Mouse (Mus musculus) midbrain, embryonic 13.5 days (tissue): Measurements from ENCODE around the gene Cables2. TPM values are rescaled to one million over a fixed set of nuclear protein-coding genes. Genes with fewer than 3 reads are reported as not detected.

ENCODE experiments used
- ATAC-seq: fragments of 200-750 bp; cut with Nextera tagmentation; 2 replicates; pipeline ENCODE4 v1.8.0; 2017; ENCODE audit warnings: mild to moderate bottlenecking, moderate TSS enrichment, moderate library complexity
- H3K27ac ChIP-seq: fragments of 300-500 bp; sonication (generic); 2 replicates; pipeline ENCODE4 v1.5.1; 2015; ENCODE audit warnings: inconsistent platforms, mild to moderate bottlenecking, moderate library complexity
- H3K27me3 ChIP-seq: fragments of 300-500 bp; sonication (generic); 2 replicates; pipeline ENCODE4 v1.6.1; 2015; ENCODE audit warnings: mild to moderate bottlenecking, inconsistent platforms
- H3K36me3 ChIP-seq: fragments of 300-500 bp; sonication (generic); 2 replicates; pipeline ENCODE4 v1.6.1; 2015; ENCODE audit warnings: mild to moderate bottlenecking, inconsistent platforms
- H3K4me1 ChIP-seq: fragments of 300-500 bp; sonication (generic); replicated peaks from 2 replicates; pipeline ENCODE4 v1.6.1; 2015; ENCODE audit warnings: inconsistent platforms
- H3K4me2 ChIP-seq: fragments of 300-500 bp; sonication (generic); replicated peaks from 2 replicates; pipeline ENCODE4 v1.6.1; 2015; ENCODE audit warnings: moderate library complexity, mild to moderate bottlenecking, inconsistent platforms
- H3K4me3 ChIP-seq: fragments of 300-500 bp; sonication (generic); replicated peaks from 2 replicates; pipeline ENCODE4 v1.5.1; 2015; ENCODE audit warnings: mild to moderate bottlenecking, inconsistent platforms
- H3K9ac ChIP-seq: fragments of 300-500 bp; sonication (generic); replicated peaks from 2 replicates; pipeline ENCODE4 v1.6.1; 2015; ENCODE audit warnings: mild to moderate bottlenecking, inconsistent platforms
- H3K9me3 ChIP-seq: fragments of 300-500 bp; sonication (generic); 2 replicates; pipeline ENCODE4 v1.6.1; 2016; ENCODE audit warnings: mild to moderate bottlenecking, inconsistent platforms
- WGBS: fragments of 180-500 bp; shearing (Covaris S2); methylation state at CpG from one replicate; pipeline ENCODE4 v1.1.7; 2015; 5-methylcytosine and 5-hydroxymethylcytosine counted together
- polyA plus RNA-seq: library from polyadenylated mRNA; unstranded; fragments of >200 nt; fragmentation: Nextera tagmentation; extraction: Ambion mirVana; gene quantifications from 2 replicates; pipeline ENCODE4 v1.2.1, GENCODE M21; 2015

The Cables2 gene
- polyA plus RNA-seq, 1 experiment from 2014 or later, result 21.6 TPM

DNA sequence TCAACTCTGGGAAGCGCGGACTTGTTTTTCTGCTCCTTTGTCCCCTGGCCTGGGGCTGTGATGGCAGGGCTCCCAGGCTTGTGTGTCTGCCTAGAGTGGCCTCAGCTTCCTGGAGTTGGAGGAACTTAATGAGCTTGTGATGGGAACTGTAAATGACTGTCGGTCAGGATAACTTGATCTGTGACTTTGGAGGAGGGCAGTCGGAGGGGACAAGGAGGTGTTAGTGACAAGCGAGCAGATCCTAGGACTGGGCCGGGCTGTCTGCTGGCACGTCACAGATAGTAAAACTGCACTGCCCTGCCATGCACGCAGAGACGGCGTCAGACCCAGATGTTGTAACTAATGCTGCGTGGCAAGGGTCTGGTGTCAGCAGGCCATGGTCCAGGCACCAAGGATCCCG is 30.2 kb upstream of the Cables2 start:
- ATAC-seq, result no peak
- H3K27me3 ChIP-seq, result no peaks in the 10 kb centered on the region
- 88% methylated on average over 12 of the region's 12 CpGs for WGBS
- no peak overlapping the region for H3K9ac ChIP-seq
- H3K4me3 ChIP-seq, result no peak overlapping the region
- no peaks in the 10 kb centered on the region for H3K4me1 ChIP-seq
- no peaks in the 10 kb centered on the region for H3K9me3 ChIP-seq
- no peak overlapping the region for H3K27ac ChIP-seq
- no peak overlapping the region for H3K4me2 ChIP-seq
- H3K36me3 ChIP-seq, result no peaks in the 10 kb centered on the region

DNA sequence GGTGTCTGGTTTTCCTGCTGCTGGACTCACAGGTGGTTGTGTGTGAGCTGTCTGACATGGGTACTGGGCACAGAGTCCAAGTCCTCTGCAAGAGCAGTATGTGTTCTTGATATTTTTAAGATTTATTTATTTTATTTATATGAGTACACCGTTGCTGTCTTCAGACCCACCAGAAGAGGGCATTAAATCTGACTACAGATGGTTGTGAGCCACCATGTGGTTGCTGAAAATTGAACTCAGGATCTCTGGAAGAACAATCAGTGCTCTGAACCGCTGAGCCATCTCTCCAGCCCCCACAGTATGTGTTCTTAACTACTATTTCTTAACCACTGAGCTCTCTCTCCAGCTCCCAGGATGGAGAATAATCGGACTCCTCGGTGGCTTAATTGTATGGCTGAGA is 28.9 kb upstream of the Cables2 start:
- H3K4me3 ChIP-seq, result no peak overlapping the region
- no peak overlapping the region for H3K9ac ChIP-seq
- no peak overlapping the region for H3K27ac ChIP-seq
- no peaks in the 10 kb centered on the region for H3K27me3 ChIP-seq
- no peaks in the 10 kb centered on the region for H3K36me3 ChIP-seq
- no peak overlapping the region for H3K4me2 ChIP-seq
- no peak for ATAC-seq
- H3K4me1 ChIP-seq, result no peaks in the 10 kb centered on the region
- 72% methylated on average over 4 of the region's 4 CpGs for WGBS
- no peaks in the 10 kb centered on the region for H3K9me3 ChIP-seq

DNA sequence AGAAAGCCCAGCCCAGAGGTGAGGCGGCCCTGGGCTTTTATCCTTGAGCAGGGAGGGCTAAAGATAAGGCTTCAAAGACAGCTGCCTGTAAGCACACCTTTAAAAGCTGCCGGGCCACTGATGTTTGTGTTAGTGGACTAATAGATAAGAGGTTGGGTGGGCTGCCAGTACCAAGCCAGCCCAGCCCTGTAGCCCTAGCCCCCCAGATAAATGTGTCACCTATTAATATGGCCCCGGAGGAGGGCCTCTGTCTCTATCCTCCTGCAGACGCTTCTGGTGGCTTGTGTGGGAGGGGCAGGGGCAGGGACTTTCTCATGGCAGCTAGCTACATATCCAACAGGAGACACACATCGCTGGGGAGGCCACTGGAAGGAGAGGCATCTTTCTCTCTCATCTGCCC is 27.5 kb upstream of the Cables2 start:
- no peak for ATAC-seq
- no peak overlapping the region for H3K4me3 ChIP-seq
- WGBS, result 58% methylated on average over 5 of the region's 5 CpGs
- H3K36me3 ChIP-seq, result no peaks in the 10 kb centered on the region
- H3K9ac ChIP-seq, result no peak overlapping the region
- no peaks in the 10 kb centered on the region for H3K27me3 ChIP-seq
- H3K4me1 ChIP-seq, result no peaks in the 10 kb centered on the region
- H3K27ac ChIP-seq, result no peak overlapping the region
- H3K9me3 ChIP-seq, result no peaks in the 10 kb centered on the region
- H3K4me2 ChIP-seq, result no peak overlapping the region

DNA sequence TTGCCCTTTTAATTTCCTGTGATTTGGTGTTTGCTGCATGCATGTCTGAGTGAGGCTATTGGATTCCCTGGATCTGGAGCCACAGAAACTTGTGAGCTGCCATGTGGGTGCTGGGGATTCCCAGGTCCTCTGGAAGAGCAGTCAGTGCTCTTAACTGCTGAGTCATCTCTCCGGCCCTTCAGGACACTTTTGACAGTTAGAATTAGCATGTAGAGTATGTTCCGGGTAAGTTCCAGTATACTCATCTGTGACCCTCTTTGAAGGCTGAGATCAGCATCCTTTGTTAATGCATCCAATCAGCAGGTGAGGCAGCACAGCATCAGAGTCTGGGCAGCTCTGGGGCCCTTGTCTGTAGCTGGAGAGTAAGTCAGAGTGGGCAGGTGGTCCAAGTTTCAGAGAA is 27.0 kb upstream of the Cables2 start:
- H3K4me2 ChIP-seq, result no peak overlapping the region
- no peaks in the 10 kb centered on the region for H3K4me1 ChIP-seq
- no peaks in the 10 kb centered on the region for H3K36me3 ChIP-seq
- WGBS, result 72% methylated on average over 2 of the region's 2 CpGs
- no peak overlapping the region for H3K9ac ChIP-seq
- ATAC-seq, result no peak
- H3K9me3 ChIP-seq, result no peaks in the 10 kb centered on the region
- H3K27ac ChIP-seq, result no peak overlapping the region
- H3K4me3 ChIP-seq, result no peak overlapping the region
- H3K27me3 ChIP-seq, result no peaks in the 10 kb centered on the region

DNA sequence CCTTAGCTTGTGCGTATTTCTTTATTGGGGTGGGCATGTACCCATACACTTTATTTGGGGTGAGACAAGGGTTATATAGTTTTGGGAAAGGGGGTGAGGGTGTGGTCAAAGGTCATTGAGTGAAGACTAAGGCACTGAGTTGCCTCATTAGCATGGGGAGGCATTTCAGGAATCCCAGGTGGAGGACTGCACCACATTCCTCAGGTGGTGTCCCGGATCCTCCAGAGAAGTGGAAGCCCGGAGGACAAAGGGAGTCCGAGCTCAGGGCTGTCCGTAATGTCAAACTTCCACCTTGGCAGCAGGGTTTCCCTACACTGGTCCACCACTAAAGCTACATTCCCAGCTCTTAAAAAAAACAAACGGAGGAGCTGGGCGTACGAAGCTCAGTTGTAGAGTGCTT is 19.6 kb upstream of the Cables2 start:
- no peak for ATAC-seq
- Histone ChIP-seq H3K4me3 (no peak overlapping the region), H3K4me2 (no peak overlapping the region), H3K27ac (no peak overlapping the region), H3K9me3 (no peaks in the 10 kb centered on the region), H3K9ac (no peak overlapping the region), H3K36me3 (no peaks in the 10 kb centered on the region), H3K27me3 (0 out of 2 replicates have a peak, but pooled peaks cover 6% of the 10 kb centered on the region), H3K4me1 (no peaks in the 10 kb centered on the region)
- 82% methylated on average over 8 of the region's 8 CpGs for WGBS

DNA sequence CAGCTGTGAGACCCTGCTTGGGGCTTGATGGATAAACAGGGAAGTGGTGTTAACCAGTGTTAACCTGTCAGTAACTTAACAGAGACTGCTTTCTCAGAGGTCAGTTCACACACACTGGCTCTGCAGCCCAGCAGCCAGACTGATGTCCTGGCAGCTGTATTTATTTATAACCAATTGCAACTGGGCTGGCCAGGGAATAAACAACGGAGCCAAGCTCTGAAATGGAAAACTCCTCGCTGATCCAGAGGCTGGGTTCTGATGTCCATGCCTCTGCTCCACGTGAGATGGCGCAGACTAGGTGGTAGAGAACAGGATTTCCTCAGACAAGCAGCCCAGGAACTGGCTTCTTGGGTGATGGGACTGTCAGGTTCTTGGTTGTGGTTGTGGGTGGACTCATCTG is 18.7 kb upstream of the Cables2 start:
- Histone ChIP-seq H3K27ac (no peak overlapping the region), H3K36me3 (no peaks in the 10 kb centered on the region), H3K9ac (no peak overlapping the region), H3K9me3 (no peaks in the 10 kb centered on the region), H3K4me1 (no peaks in the 10 kb centered on the region), H3K27me3 (0 out of 2 replicates have a peak, but pooled peaks cover 6% of the 10 kb centered on the region), H3K4me2 (no peak overlapping the region), H3K4me3 (no peak overlapping the region)
- 80% methylated on average over 4 of the region's 4 CpGs for WGBS
- no peak for ATAC-seq

DNA sequence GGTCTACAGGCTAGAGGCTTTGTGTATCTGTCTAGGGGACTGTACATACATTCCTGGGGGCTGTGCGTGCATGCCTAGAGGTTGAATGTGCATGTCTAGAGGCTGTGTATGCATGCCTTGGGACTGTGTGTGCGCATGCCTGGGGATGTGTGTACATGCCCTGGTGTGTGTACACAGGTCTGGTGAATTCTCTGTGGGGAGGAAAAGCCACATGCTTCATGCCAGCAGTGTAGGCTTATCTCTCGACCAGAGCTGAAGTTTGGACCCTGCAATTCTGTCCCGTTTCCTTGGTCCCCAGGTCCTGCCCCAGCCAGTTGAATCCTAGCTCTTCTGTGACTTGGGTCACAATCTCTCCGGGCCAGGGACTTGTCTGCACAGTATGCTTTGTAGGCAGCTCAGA is 18.3 kb upstream of the Cables2 start:
- Histone ChIP-seq H3K9ac (no peak overlapping the region), H3K4me1 (no peaks in the 10 kb centered on the region), H3K36me3 (no peaks in the 10 kb centered on the region), H3K9me3 (no peaks in the 10 kb centered on the region), H3K4me3 (no peak overlapping the region), H3K4me2 (no peak overlapping the region), H3K27ac (no peak overlapping the region), H3K27me3 (0 out of 2 replicates have a peak, but pooled peaks cover 6% of the 10 kb centered on the region)
- 80% methylated on average over 5 of the region's 5 CpGs for WGBS
- ATAC-seq, result no peak

DNA sequence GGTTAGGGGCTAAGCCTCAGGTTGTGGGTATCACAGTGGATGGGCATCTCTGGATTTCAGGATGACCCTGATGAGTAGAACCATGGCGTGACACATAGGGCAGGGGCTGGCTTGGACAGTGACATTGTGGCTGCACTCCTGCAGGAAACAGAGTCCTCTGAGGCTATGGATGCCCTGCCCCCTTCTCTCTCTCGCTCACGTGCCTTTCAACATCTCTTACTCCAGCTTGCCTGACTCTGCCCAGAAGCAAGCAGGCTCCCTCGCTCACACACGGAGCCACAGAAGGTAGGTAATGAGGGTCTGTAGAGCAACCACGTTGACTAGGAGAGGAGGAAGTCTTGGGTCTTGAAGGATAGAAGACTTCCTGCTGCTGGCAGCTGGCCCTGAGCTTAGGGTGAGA is 17.2 kb upstream of the Cables2 start:
- H3K27ac ChIP-seq, result no peak overlapping the region
- H3K4me1 ChIP-seq, result no peaks in the 10 kb centered on the region
- no peak overlapping the region for H3K4me3 ChIP-seq
- 70% methylated on average over 6 of the region's 6 CpGs for WGBS
- H3K9me3 ChIP-seq, result no peaks in the 10 kb centered on the region
- ATAC-seq, result no peak
- no peaks in the 10 kb centered on the region for H3K36me3 ChIP-seq
- H3K27me3 ChIP-seq, result 0 out of 2 replicates have a peak, but pooled peaks cover 6% of the 10 kb centered on the region
- H3K9ac ChIP-seq, result no peak overlapping the region
- no peak overlapping the region for H3K4me2 ChIP-seq

DNA sequence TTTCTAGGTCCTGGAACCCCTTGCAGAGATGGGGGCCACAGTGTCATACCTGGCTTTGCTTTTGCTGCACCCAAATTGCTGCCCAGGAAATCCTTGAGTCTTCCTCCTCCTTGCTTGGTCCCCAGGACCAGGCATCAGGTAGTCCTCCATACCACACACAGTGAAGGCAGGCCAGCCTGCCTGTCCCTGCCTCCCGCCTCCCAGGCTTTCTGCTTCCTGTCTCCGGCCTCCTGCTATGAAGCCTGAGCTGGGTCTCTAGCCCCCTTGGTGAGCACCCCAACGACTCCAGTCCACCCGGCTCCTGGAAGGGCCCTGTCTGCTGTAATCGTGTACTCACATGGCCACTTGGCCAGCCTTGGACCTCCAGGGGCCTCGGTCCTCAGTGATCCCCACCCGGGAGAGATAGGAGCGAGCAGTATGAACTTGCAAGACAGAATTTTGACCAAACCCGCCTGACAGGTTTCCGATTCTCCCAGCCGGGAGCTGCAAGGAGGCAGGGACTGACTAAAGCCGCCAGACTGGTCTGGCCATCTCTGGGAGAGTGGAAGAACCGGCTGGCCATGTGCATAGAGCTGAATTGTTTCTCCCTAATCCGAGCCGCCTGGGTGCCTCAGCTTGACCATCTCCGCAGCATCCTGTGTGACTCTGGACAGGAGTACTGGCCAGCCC is 16.3 kb upstream of the Cables2 start, which contains the start of gene Rbbp8nl:
TSS of gene Rbbp8nl (minus strand) at position 440 of the 669 bp plus-strand sequence.
- H3K27me3 ChIP-seq, result 0 out of 2 replicates have a peak, but pooled peaks cover 6% of the 10 kb centered on the region
- no peak within 1 kb of the TSS for H3K27ac ChIP-seq
- no peak within 1 kb of the TSS for H3K9ac ChIP-seq
- H3K9me3 ChIP-seq, result no peaks in the 10 kb centered on the region
- no peak within 1 kb of the TSS for H3K4me3 ChIP-seq
- WGBS, result 39% methylated on average over 16 of the region's 16 CpGs
- no peaks in the 10 kb centered on the region for H3K4me1 ChIP-seq
- no peaks in the 10 kb centered on the region for H3K36me3 ChIP-seq
- no peak within 1 kb of the TSS for H3K4me2 ChIP-seq
- ATAC-seq, result no peak

DNA sequence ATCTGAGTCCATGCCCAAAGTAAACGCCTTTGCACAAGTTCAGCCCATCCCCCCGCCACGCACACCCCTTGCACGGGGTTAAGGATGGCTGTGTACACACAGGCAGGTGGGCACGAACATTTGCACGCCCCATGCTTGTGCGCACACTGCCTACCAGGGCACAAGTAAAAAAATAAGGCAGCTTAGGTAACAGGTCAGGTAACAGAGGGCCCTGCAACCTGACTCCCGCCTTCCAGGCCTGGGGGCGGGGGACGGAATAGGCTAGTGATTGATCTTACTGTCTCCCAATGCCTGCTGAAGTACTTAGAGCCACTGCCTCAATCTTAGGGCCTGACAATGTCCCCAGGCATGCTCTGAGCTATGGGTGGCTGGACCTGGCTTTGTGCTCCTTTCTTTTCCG is 15.7 kb upstream of the Cables2 start:
- ATAC-seq, result no peak
- Histone ChIP-seq H3K27me3 (0 out of 2 replicates have a peak, but pooled peaks cover 6% of the 10 kb centered on the region), H3K9ac (no peak overlapping the region), H3K4me1 (no peaks in the 10 kb centered on the region), H3K27ac (no peak overlapping the region), H3K9me3 (no peaks in the 10 kb centered on the region), H3K4me3 (no peak overlapping the region), H3K36me3 (no peaks in the 10 kb centered on the region), H3K4me2 (no peak overlapping the region)
- 61% methylated on average over 11 of the region's 11 CpGs for WGBS

DNA sequence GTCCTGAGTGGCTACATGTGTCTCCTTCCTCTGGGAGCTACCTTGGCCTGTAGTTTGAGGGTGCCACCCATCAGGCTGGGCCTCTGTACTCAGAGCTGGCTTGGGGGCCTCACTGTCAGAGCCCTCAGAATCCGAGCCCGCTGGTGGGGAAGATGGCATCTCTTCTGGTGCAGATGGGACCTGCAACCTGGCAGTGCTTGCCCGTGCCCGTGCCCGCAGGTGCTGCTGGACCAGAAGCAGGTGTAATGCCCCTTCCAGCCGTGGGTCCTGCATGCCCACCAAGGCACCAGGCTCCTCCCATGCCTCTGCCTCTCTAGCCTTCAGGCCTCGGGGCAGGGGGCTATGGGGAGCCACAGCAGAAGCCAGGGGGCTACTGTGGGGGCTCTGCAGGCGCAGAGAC is 6.0 kb upstream of the Cables2 start:
- Histone ChIP-seq H3K4me1 (0 out of 2 replicates have a peak, but pooled peaks cover 4% of the 10 kb centered on the region), H3K9me3 (no peaks in the 10 kb centered on the region), H3K27ac (no peak overlapping the region), H3K4me3 (no peak overlapping the region), H3K9ac (no peak overlapping the region), H3K27me3 (peaks cover 13% of the 10 kb centered on the region), H3K4me2 (no peak overlapping the region), H3K36me3 (no peaks in the 10 kb centered on the region)
- ATAC-seq, result no peak
- 81% methylated on average over 8 of the region's 8 CpGs for WGBS

DNA sequence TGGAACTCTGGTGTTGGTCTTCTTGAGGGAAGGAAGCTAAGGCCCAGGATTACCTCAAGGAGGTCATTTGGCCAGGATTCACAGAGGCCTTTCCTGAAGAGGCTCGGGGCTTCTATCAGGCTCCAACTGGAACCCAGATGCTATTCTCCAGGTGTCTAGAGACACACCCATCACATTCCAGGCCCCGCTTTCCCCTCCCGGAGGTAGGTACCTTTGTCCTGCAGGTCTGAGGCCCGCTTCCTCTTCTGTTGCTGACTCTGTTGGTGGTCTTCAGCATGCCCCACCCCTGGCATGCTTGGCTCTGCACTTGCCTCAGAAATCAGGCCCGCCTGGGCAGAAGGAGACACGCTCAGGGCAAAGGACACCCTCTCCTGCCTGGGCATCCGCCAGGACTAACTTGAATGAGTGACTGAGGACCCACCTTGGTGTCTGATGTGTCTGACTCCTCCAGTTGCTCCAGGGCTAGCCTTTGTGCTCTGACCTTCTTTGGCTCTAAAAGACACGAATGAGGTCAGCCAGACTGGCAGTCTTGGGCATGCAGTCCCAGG is 4.6 kb upstream of the Cables2 start:
- no peak overlapping the region for H3K4me2 ChIP-seq
- H3K9ac ChIP-seq, result no peak overlapping the region
- H3K4me1 ChIP-seq, result peaks cover 8% of the 10 kb centered on the region
- ATAC-seq, result no peak
- WGBS, result 74% methylated on average over 8 of the region's 8 CpGs
- H3K36me3 ChIP-seq, result no peaks in the 10 kb centered on the region
- H3K27me3 ChIP-seq, result peaks cover 16% of the 10 kb centered on the region
- no peak overlapping the region for H3K4me3 ChIP-seq
- no peak overlapping the region for H3K27ac ChIP-seq
- H3K9me3 ChIP-seq, result no peaks in the 10 kb centered on the region

DNA sequence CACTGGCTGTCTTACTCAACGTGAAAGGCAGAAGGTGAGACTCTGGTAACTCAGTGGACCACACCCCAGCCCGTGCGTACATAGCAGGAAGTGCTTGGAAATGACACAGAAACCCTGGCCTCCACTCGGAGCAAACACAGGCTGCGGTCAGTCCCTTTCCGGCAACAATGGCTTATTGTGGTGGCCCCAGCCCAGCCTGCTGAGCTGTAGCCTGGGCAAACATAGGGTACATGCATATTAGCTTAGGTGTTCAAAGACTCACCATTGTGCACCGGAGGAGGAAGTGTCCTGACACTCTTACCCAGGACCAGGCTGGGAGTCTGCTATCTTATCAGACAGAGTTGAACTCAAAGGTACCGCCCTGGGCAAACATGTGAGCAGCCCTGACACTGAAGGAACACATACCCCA is 3.6 kb upstream of the Cables2 start:
- Histone ChIP-seq H3K9me3 (no peaks in the 10 kb centered on the region), H3K4me1 (peaks cover 18% of the 10 kb centered on the region), H3K27ac (no peak overlapping the region), H3K4me2 (no peak overlapping the region), H3K27me3 (peaks cover 16% of the 10 kb centered on the region), H3K4me3 (no peak overlapping the region), H3K9ac (no peak overlapping the region), H3K36me3 (no peaks in the 10 kb centered on the region)
- 76% methylated on average over 8 of the region's 8 CpGs for WGBS
- no peak for ATAC-seq
